Mouse (Mus musculus): ENCODE results near the gene Cyp46a1. TPM values are rescaled to one million over a fixed set of nuclear protein-coding genes. Genes with fewer than 3 reads are reported as not detected.

Cyp46a1 gene
- total and polyA plus RNA-seq, 3 experiments = not detected

GRCm38 (mm10) chr12:108292419-108292818 lies 41.8 kb upstream of the Cyp46a1 start:
- Histone ChIP-seq H3K36me3 (ENCODE audit: control insufficient read depth in 1 of 2, insufficient read depth in 2 of 2, low read length in 2 of 2) (no peaks in the 10 kb centered on the region), H3K9ac (ENCODE audit: control insufficient read depth, low read depth, low read length, poor library complexity, severe bottlenecking) (no peak overlapping the region), H3K4me1 (ENCODE audit: control insufficient read depth in 1 of 2, insufficient read depth in 2 of 2, low read length in 2 of 2) (no peaks in the 10 kb centered on the region), H3K27me3 (ENCODE audit: control insufficient read depth in 1 of 2, insufficient read depth in 2 of 2, low read length in 2 of 2) (no peaks in the 10 kb centered on the region), H3K9me3 (replicated peaks; ENCODE audit: insufficient read depth, low read length) (no peaks in the 10 kb centered on the region), H3K27ac (ENCODE audit: control insufficient read depth, low read depth, low read length) (no peak overlapping the region), H3K79me2 (ENCODE audit: control insufficient read depth, insufficient read depth, low read length, poor library complexity) (no peaks in the 10 kb centered on the region), H3K4me3 (ENCODE audit: control insufficient read depth in 1 of 2, insufficient read depth in 1 of 2, low read depth in 2 of 2, low read length in 2 of 2) (no peak overlapping the region)
- peak; percentile 57 for DNase-seq (ENCODE audit: low read depth, low spot score)
- TF ChIP-seq ELF1 (IDR thresholded peaks at IDR 0.05; ENCODE audit: low read depth, low read length) (no peak), POLR2AphosphoS5 (IDR thresholded peaks at IDR 0.05; ENCODE audit: borderline replicate concordance, low read depth, low read length) (no peak), USF1 (IDR thresholded peaks at IDR 0.05; ENCODE audit: low read depth, low read length) (no peak), ETS1 (IDR thresholded peaks at IDR 0.05; ENCODE audit: low read depth, low read length) (no peak)

DNA sequence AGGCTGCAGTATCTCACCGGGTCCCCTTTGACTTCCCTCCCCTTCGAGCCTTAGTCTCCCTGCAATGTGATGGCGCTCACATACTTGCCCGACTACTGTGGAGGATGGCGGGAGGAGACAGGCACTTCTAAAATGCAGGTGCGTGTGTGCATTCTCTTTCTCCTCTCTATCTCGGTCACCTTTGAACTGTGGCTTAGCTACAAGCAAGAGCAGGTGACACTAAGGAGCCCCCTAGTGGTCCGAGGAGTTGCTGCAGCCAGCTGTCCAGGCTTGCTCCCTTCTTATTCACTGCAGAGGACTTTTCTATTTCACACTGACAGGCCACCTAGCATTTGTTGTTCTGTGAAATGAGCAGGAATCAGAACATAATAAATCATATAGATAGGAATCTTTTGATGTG lies 41.2 kb upstream of the Cyp46a1 start:
- Histone ChIP-seq H3K4me3 (ENCODE audit: control insufficient read depth in 1 of 2, insufficient read depth in 1 of 2, low read depth in 2 of 2, low read length in 2 of 2) (no peak overlapping the region), H3K4me1 (ENCODE audit: control insufficient read depth in 1 of 2, insufficient read depth in 2 of 2, low read length in 2 of 2) (no peaks in the 10 kb centered on the region), H3K27me3 (ENCODE audit: control insufficient read depth in 1 of 2, insufficient read depth in 2 of 2, low read length in 2 of 2) (no peaks in the 10 kb centered on the region), H3K36me3 (ENCODE audit: control insufficient read depth in 1 of 2, insufficient read depth in 2 of 2, low read length in 2 of 2) (no peaks in the 10 kb centered on the region), H3K79me2 (ENCODE audit: control insufficient read depth, insufficient read depth, low read length, poor library complexity) (no peaks in the 10 kb centered on the region), H3K9ac (ENCODE audit: control insufficient read depth, low read depth, low read length, poor library complexity, severe bottlenecking) (no peak overlapping the region), H3K9me3 (replicated peaks; ENCODE audit: insufficient read depth, low read length) (no peaks in the 10 kb centered on the region), H3K27ac (ENCODE audit: control insufficient read depth, low read depth, low read length) (no peak overlapping the region)
- TF ChIP-seq MYC (IDR thresholded peaks at IDR 0.05; ENCODE audit: low read depth, low read length) = no peak
- TF ChIP-seq ZC3H11A (IDR thresholded peaks at IDR 0.05; ENCODE audit: low read depth, low read length) = peak; percentile 73
- peak; percentile 73 for TF ChIP-seq SMC3 (IDR thresholded peaks at IDR 0.05; ENCODE audit: low read depth, low read length)
- TF ChIP-seq CTCF (IDR thresholded peaks at IDR 0.05 in 2 of 3, conservative IDR thresholded peaks at IDR 0.05 in 1 of 3; ENCODE audit: control insufficient read depth in 1 of 3, insufficient read depth in 1 of 3, low read depth in 2 of 3, low read length in 3 of 3, poor library complexity in 1 of 3, severe bottlenecking in 1 of 3) = peak; percentile 73 to 74 (median 73)
- peak; percentile 69 for TF ChIP-seq RAD21 (IDR thresholded peaks at IDR 0.05; ENCODE audit: low read depth, low read length)
- TF ChIP-seq CHD2 (IDR thresholded peaks at IDR 0.05; ENCODE audit: low read length) = no peak
- peak; percentile 59 for DNase-seq (ENCODE audit: low read depth, low spot score)

DNA sequence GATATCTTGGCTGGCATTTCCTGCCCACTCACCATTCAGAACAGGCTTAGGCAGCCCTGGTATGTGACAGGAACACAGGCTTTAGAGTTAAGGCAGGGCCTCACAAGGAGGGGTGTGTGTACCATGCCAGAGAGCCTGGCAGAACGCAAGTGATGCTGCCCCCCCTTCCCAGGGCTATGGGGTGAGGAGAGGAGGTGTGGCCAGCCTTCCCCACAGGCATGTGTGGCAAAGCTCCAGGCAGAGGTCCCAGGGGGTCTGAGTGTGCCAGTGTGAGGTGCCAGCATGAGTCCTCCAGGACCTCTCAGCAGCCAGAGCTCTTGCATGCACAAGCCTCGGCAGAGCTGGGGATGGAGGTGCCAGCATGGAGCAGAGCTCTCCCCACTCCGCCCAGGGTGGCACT lies 39.6 kb upstream of the Cyp46a1 start:
- H3K27me3 ChIP-seq (ENCODE audit: control insufficient read depth in 1 of 2, insufficient read depth in 2 of 2, low read length in 2 of 2) = no peaks in the 10 kb centered on the region
- no peak overlapping the region for H3K9ac ChIP-seq (ENCODE audit: control insufficient read depth, low read depth, low read length, poor library complexity, severe bottlenecking)
- H3K79me2 ChIP-seq (ENCODE audit: control insufficient read depth, insufficient read depth, low read length, poor library complexity) = no peaks in the 10 kb centered on the region
- no peak for DNase-seq (ENCODE audit: low read depth, low spot score)
- no peaks in the 10 kb centered on the region for H3K9me3 ChIP-seq (replicated peaks; ENCODE audit: insufficient read depth, low read length)
- H3K4me3 ChIP-seq (ENCODE audit: control insufficient read depth in 1 of 2, insufficient read depth in 1 of 2, low read depth in 2 of 2, low read length in 2 of 2) = no peak overlapping the region
- no peak overlapping the region for H3K27ac ChIP-seq (ENCODE audit: control insufficient read depth, low read depth, low read length)
- no peaks in the 10 kb centered on the region for H3K36me3 ChIP-seq (ENCODE audit: control insufficient read depth in 1 of 2, insufficient read depth in 2 of 2, low read length in 2 of 2)
- no peaks in the 10 kb centered on the region for H3K4me1 ChIP-seq (ENCODE audit: control insufficient read depth in 1 of 2, insufficient read depth in 2 of 2, low read length in 2 of 2)
- TF ChIP-seq GABPA (IDR thresholded peaks at IDR 0.05; ENCODE audit: low read depth, low read length) (no peak), NRF1 (IDR thresholded peaks at IDR 0.05; ENCODE audit: insufficient read depth, low read depth, low read length, poor library complexity, severe bottlenecking) (no peak)

Measured in MEL (cell line).